Mouse (Mus musculus): ENCODE results near the gene Nt5c.
"Not testable (repeated sequence)": the region's sequence is repeated elsewhere in the genome, so short reads cannot be mapped to it uniquely, and the experiment has no call there.

Nt5c gene

GRCm38 (mm10) chr11:115464851-115465250 is 26.8 kb downstream of the Nt5c start:
- DNase-seq (ENCODE audit: low spot score) = no peak

DNA sequence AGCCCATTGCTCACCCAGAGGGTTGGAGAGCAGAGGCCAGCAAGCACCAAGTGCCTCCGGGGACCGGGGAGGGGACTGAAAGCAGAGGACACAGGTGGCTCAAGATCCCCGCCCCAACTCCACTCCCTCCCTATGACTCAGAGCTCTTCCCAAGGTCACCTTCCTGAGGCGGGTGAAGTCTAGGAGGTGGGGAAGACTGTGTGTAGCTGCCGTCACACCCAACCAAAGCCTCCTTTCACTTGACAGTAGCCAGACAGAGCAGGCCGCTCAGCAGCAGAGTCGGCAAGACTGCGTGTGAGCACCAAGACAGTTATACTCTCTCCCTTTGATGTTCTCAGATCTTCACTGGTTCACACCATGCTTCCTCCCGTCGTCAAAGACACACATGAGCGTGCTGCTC is 28.3 kb downstream of the Nt5c start:
- DNase-seq (ENCODE audit: low spot score) = no peak

DNA sequence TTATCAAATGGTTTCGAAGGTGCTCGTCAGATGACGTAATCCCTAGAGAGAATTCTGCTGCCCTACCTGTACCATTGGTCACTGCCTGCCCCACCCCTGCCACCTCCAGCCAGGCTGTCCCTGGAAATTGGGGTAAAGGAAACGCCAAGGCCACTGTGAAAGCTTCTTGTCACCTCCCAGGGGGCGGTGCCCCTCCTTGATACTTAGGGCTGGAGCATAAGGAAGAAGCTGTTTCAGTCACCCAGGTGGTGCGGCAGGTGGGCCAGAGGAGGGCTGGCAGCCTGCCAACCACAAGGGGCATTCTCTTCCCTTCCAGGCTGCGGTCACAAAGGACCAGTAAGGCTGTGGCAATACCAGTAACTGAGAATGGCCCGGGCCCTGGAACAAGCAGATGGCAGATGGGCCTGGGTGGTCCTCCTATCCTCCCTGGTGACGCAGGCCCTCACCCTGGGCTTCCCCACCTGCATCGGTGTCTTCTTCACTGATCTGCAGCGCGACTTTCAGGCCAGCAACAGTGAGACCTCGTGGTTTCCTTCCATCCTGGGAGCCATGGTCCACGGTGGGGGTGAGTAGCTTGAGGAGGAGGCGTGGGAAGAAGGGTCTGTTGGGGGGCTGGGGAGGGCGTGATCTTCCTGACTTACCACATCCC is 29.3 kb downstream of the Nt5c start, which contains the start of gene Slc16a5:
TSS of gene Slc16a5 (plus strand) at position 232 of the 649 bp plus-strand sequence.
- no peak for DNase-seq (ENCODE audit: low spot score)

DNA sequence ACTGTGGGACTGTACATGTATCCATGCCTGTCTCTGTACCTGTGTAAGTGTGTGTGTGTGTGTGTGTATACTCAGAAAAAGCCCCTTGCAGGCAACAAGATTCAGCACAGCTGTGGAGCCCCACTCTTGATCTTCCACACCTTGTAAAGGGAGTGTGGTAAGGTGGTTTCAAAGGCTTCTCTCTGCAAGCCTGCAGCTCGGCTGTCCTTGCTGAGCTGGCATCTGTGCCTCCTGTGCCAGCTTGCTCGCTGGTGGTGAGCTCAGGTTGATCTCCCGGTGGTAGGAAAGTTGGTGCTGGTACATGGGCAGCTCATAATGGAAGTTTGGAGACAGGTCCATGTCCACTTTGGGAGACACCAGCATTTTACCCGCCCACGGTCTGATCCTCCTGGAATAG is 29.8 kb downstream of the Nt5c start:
- DNase-seq (ENCODE audit: low spot score) = no peak

DNA sequence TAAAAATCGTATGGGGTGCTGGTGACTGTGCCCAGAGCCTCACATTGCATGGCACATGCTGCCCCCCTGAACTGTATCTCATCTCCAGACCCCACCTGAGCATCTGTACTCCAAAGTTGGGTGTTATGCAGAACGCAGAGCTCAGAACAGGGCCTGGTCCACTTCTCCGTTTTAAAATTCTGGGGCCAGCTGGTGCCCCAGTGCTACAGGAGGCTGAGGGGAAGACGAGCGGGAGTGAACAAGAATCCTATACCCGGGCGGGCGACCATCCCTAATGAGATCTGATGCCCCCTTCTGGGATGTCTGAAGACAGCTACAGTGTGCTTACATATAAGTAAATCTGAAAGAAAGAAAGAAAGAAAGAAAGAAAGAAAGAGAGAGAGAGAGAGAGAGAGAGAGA is 30.7 kb downstream of the Nt5c start:
- DNase-seq (ENCODE audit: low spot score) = no peak

DNA sequence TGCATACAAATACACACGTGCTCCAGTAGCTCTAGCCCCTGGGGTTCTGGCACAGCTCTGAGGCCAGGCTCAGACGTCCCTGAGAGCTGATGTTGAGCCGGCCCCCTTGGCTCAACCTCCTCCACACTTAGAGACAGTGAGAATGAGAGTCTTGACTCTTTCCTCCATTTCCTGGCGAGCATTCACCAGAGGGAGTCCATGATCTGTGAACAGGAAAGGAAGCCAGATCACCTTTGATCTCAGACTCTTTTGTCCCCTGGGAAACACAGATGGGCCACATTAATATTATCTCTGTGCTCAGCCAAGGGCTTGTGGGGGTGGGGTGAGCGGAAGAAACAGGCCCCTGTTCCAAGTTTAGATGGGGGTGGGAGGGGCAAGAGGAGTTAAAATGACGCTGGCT is 34.3 kb downstream of the Nt5c start:
- no peak for DNase-seq (ENCODE audit: low spot score)

GRCm38 (mm10) chr11:115456182-115456581 is 35.5 kb downstream of the Nt5c start:
- DNase-seq (ENCODE audit: low spot score) = no peak

- DNase-seq (ENCODE audit: low spot score) = no peak
Measured at GRCm38 (mm10) chr11:115455619-115456018, 36.0 kb downstream of the Nt5c start.

GRCm38 (mm10) chr11:115454822-115455221 is 36.8 kb downstream of the Nt5c start:
- DNase-seq (ENCODE audit: low spot score) = not testable (repeated sequence)

- DNase-seq (ENCODE audit: low spot score) = no peak
Measured at GRCm38 (mm10) chr11:115453306-115453705, 38.4 kb downstream of the Nt5c start.

GRCm38 (mm10) chr11:115452281-115452860 is 39.3 kb downstream of the Nt5c start:
- no peak for DNase-seq (ENCODE audit: low spot score)

DNA sequence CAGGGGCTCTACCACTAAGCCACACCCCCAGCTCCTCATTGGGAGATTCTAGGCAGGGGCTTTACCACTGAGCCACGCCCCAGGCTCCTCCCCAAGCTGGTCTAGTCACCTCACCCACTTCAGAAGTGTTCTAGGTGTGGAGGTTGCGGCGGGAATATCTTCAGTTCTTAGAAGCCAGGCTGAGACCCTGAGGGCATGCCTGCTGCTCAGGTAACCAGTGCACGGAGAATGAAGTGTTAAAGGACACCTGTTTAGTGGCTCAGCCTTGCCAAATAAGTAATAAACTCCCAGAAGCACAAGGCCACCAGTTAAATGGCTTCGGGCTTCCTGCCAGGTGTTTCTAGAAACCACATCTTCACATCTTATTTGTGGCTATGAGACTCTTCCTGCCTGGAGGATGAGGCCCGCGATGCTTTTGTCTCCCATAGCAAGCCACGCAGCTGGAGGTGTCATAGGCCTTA is 39.9 kb downstream of the Nt5c start:
- DNase-seq (ENCODE audit: low spot score) = no peak

DNA sequence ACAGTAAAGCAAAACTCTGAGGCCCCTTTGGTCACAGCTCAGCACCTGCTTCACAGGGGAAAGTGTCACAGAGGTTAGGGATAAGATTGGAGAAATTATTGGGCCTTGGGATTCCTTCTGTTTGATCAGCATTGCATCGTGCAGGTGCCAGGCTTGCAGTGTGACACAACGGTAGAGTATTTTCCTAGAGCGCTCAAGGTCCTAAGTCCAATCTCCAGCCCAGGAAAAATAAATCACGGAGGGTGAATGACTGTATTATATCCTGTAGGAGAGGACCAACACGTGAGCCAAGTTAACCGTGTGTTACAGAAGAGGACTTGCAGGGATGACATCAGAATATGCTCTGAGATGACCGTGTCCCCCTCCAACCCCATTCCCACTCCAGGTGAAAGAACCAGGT is 41.5 kb downstream of the Nt5c start:
- DNase-seq (ENCODE audit: low spot score) = no peak

DNA sequence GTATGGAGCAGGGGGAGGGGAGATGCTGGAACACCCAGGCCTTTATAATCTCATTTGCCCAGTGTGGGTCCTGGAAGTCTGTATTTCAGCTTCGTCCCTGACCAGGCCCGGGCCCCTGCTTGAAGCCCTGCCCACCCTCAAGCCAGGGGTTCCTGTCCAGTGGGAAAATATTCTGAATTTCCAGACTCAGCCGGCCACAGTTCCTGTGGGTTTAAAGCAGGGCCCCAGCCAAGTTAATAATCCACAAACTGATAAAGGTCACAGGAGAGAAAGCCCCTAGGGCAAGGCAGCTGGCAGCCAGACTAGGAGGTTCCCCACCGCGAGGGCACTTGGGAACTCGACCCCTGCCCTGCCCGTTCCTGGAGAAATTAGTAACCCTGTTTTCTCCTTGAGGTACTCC is 42.7 kb downstream of the Nt5c start:
- no peak for DNase-seq (ENCODE audit: low spot score)

DNA sequence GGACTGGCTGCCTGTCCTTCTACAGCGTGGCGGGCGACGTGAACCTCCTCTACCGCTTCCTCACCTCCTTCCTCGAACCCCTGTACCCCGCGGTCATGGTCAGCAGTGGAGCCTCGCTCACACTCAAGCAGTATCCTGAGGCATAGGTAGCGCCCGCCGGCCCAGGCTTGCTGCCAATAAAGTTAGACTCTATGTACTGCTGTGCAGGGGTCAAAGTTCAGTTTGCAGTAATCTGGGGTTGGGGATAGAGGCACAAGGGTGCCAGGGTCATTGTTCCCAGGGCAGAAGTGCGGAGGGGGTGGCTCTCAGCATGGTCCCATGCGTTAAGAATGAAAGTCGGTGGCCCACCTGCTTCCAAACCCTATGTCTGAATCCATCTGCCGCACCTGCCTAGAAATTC is 43.6 kb downstream of the Nt5c start:
- DNase-seq (ENCODE audit: low spot score) = no peak

DNA sequence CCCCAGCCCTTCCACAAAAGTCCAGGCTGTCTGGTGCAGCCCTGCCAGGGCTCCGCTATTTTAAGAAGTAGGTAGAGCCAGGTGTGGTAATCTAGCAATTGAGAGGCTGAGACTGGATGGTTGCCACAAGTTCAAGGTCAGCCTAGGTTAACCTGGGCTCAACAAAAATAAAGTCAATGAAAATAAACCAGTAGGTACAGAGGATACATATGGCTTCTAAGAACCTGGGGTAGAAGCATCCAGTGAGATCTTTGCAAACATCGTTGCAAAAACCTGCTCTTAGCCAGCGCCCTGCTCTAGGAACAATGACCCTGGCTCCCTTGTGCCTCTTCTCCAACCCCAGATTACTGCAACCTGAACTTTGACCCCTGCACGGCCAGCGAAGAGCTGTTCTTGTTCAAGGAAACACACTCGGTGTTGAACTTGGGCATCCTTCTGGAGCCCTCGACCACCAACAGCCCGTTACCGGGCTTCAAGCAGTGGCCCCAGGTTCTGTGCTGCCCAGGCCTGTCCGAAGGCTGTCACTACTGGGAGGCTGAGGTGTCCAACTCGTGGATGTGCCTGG is 44.3 kb downstream of the Nt5c start:
- no peak for DNase-seq (ENCODE audit: low spot score)

- DNase-seq (ENCODE audit: low spot score) = peak; percentile 73
Measured at GRCm38 (mm10) chr11:115446906-115447305, 44.8 kb downstream of the Nt5c start.

- no peak for DNase-seq (ENCODE audit: low spot score)
Measured at GRCm38 (mm10) chr11:115441417-115441816, 50.2 kb downstream of the Nt5c start.

Data from adipocyte (in vitro differentiated cells).